Comparison of ENCODE assay signal across 19 mouse cellular contexts in the genomic region with DNA sequence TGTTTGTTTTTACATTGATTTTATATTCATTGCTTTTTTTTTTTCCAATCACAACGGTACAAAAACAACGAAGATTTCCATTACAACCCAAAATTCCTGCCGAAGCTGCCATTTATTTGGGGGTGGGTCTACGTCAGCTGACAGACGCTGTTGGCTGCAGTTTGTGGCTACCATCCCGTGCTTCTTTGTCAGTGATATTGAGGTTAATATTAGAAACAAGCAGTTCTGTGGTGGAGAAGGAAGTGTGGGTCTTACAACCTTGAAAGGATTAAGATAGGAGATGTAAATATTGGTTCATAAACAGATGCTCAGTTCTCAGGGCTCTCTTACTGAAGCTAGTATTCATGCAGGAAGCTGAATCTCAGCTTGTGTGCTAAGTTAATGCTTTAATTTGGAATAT.
DNase-seq lines count a peak whose midpoint lies in the region; ATAC-seq lines count a peak whose summit lies in the region.
"Had no signal": no experiment of that assay in that cellular context is flagged by ENCODE, and none has a peak within 500 bp of the region (broad histone marks: within the 10 kb centered on the region; RNA-seq: fewer than 3 reads in every experiment).

No protein-coding gene starts in this region.

- no peaks in the 10 kb centered on the region for H3K27me3 ChIP-seq in intestine, embryonic 15.5 days (replicated peaks)
- H3K27me3 ChIP-seq in intestine, embryonic 16.5 days (replicated peaks; ENCODE audit: control insufficient read depth, insufficient read depth, low read length): no peaks in the 10 kb centered on the region
- H3K27me3 ChIP-seq: CH12.LX, Patski had no signal

- H3K27ac ChIP-seq in intestine, embryonic 15.5 days: no peak overlapping the region
- no peak overlapping the region for H3K27ac ChIP-seq in intestine, embryonic 16.5 days (ENCODE audit: low read length)

- H3K4me3 ChIP-seq in intestine, embryonic 15.5 days (replicated peaks): no peak overlapping the region
- no peak overlapping the region for H3K4me3 ChIP-seq in intestine, embryonic 16.5 days (ENCODE audit: low read length)

- H3K9ac ChIP-seq in intestine, embryonic 15.5 days: no peak overlapping the region
- no peak overlapping the region for H3K9ac ChIP-seq in intestine, embryonic 16.5 days (ENCODE audit: low read depth, low read length)

- ATAC-seq in intestine, embryonic 15.5 days: 0 out of 2 replicates have a peak, but pooled peaks have one; percentile 51
- ATAC-seq in intestine, embryonic 16.5 days: no peak
- ATAC-seq: activated CD4-positive, CD25-positive, alpha-beta regulatory T cell, adult 4 months; CD4-positive, CD25-positive, alpha-beta regulatory T cell, adult 4 months; Patski had no signal

- no peaks in the 10 kb centered on the region for H3K4me1 ChIP-seq in intestine, embryonic 15.5 days (replicated peaks)
- no peaks in the 10 kb centered on the region for H3K4me1 ChIP-seq in intestine, embryonic 16.5 days (ENCODE audit: control insufficient read depth, insufficient read depth, low read length)

- H3K4me2 ChIP-seq in intestine, embryonic 15.5 days (replicated peaks): no peak overlapping the region
- no peak overlapping the region for H3K4me2 ChIP-seq in intestine, embryonic 16.5 days (ENCODE audit: low read depth, low read length)

- H3K36me3 ChIP-seq in intestine, embryonic 15.5 days: peaks cover 11% of the 10 kb centered on the region; the same call in 1 of the 2 replicates
- H3K36me3 ChIP-seq in intestine, embryonic 16.5 days (ENCODE audit: control insufficient read depth, insufficient read depth, low read length): peaks cover 9% of the 10 kb centered on the region; the same call in 1 of the 2 replicates

- no peaks in the 10 kb centered on the region for H3K9me3 ChIP-seq in intestine, embryonic 15.5 days
- H3K9me3 ChIP-seq in intestine, embryonic 16.5 days (ENCODE audit: control insufficient read depth, low read length): no peaks in the 10 kb centered on the region
- H3K9me3 ChIP-seq: G1E had no signal

- WGBS in intestine, embryonic 15.5 days: 73% methylated on average over 6 of the region's 6 CpGs
- WGBS in intestine, embryonic 16.5 days: 78% methylated on average over 6 of the region's 6 CpGs

- DNase-seq in heart, adult 11 months: peak; percentile 57
- no peak for DNase-seq in heart, adult 18-20 months
- DNase-seq: adrenal gland, adult 2 months; adrenal gland, adult 8-10 months; adrenal gland, postnatal 10 days; adrenal gland, postnatal 14 days; adrenal gland, postnatal 25 days; adrenal gland, postnatal 36 days; B cell, adult 2 months; cerebellum, adult 11 months; cerebellum, adult 11-12 months; cerebellum, adult 18-20 months had no signal
